Mouse (Mus musculus): ENCODE measurements at regions not wholly inside any gene's neighbourhood (a gene's known extent, or its start where the extent isn't known, plus 50 kb on each side); places are given as distances from the start of the nearest gene placed in this dataset.

GRCm38 (mm10) chr8:126745992-126746775 lies 152.4 kb upstream of the Irf2bp2 start:
- DNase-seq (ENCODE audit: low read depth, low spot score), result no peak

DNA sequence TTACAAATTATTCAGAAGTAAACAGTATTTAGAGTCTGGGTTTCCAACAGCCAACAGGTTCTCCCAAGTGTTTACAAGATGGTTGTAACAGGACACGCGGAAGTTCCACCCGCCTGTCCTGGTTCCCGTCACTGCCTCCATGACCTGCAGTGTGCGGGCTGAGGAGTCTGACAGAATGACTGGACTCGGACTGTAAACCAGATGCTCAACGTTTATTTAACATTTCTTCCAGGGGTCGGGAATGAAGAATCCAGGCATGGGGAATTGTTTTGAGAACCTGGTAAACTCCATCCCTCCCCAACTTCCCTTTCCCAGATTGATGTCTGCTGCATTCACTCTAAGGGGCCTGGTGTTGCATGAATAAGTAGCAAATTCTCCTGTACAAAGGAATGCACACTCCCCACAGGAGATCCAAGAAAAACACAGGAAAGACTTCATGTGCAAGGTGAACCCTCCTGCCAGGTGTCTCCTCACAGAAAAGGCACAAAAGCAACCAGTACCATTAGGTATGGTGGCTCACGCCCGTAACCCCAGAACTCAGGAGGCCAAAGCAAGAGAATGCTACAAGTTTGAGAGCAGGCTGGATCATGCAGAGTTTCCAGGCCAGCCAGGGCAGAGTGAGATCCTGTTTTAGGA lies 151.1 kb upstream of the Irf2bp2 start:
- no peak for DNase-seq (ENCODE audit: low read depth, low spot score)

- no peak for DNase-seq (ENCODE audit: low read depth, low spot score)
These were observed 149.5 kb upstream of the Irf2bp2 start for GRCm38 (mm10) chr8:126743296-126743695.

DNA sequence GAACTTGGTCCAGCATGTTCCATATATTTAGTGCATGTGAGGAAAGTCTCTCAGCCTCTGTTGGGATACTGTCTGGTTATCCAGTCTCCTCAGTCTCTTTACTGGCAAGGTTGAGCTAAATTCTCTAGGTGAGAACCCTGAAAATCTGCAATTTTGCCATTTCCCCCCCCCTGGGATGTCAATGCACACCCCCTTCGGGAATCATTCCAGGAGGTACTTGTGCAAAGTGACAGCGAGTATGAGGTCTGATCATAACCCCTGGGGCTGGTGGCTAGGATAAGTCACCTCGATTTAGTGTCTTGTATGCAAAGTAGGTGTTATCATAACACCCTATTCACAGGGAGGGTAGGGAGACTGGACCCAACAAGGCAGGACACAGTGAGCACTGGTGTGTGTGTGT lies 148.3 kb upstream of the Irf2bp2 start:
- DNase-seq (ENCODE audit: low read depth, low spot score), result no peak

- DNase-seq (ENCODE audit: low read depth, low spot score), result no peak
These were observed 147.2 kb upstream of the Irf2bp2 start for GRCm38 (mm10) chr8:126741031-126741430.

GRCm38 (mm10) chr8:126739768-126740167 lies 146.0 kb upstream of the Irf2bp2 start:
- DNase-seq (ENCODE audit: low read depth, low spot score), result no peak

- no peak for DNase-seq (ENCODE audit: low read depth, low spot score)
These were observed 143.2 kb upstream of the Irf2bp2 start for GRCm38 (mm10) chr8:126737032-126737431.

DNA sequence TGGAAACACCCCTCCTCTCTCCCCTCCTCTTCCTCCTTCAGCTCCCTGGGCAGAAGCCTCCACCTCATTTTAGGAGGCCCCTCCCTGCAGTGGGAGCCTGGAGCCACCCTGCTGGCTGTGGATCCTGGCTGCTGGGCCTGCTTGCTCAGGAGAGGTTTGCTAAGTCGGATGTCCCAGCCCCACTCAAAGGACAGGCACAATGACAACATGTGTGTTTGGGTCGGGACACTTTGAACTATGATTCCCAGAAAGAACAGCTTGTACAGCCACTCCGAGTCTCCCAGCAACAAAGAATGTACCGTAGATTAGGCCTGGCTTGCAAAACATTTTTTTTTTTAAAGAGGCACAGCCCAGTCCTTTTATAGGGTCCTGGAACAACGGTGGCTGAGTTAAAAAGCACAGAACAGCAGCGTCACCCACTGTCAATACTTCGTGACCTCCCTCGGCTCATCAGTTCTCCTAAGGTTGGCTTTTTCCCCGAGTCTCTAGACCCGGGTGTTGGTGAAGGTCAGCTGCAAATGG lies 142.7 kb upstream of the Irf2bp2 start:
- no peak for DNase-seq (ENCODE audit: low read depth, low spot score)

DNA sequence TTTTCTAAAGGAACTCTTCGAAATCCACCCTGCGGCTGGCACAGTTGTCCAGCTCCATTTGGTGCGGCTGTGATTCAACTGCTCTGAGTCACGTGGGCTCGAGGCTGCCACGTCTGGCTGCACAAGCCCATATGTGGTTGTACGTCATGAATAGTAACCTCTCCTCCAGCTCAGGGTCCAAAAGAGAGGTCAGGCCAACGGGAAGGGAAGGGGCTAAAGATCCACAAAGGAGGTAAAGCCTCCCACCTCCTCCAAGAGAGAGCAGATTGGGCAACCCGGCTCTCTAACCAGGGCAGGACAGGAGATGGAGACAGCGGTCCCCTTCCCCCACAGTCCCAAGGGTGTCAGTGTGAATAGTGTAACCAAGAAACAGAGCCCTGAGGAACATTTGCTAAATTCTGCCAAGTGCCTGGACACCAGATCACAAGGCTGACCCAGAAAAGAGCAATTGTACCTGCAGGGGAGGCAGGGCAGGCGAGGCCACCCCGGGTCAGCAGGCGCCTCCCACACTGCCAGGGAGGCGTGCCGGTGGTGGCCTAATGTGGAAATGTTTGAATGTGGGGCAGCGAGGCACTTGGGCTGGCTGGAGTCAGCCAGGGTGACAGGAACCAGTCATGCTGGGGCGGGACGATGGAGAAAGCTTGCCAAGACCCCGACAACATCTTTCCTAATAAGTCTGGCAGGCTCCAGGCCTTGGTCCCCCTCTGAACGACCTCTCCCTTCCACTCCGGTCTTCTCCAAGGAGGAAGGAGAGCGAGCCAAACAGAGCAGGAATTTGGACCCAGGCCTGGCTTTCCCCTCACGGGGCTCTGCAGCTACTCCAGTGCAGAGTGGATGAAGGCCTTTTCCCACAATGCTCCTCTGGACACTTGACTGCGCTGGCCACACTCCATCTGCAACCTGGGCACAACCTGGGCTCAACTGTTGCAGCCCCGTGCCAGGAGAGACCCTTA lies 142.0 kb upstream of the Irf2bp2 start:
- DNase-seq (ENCODE audit: low read depth, low spot score), result no peak

DNA sequence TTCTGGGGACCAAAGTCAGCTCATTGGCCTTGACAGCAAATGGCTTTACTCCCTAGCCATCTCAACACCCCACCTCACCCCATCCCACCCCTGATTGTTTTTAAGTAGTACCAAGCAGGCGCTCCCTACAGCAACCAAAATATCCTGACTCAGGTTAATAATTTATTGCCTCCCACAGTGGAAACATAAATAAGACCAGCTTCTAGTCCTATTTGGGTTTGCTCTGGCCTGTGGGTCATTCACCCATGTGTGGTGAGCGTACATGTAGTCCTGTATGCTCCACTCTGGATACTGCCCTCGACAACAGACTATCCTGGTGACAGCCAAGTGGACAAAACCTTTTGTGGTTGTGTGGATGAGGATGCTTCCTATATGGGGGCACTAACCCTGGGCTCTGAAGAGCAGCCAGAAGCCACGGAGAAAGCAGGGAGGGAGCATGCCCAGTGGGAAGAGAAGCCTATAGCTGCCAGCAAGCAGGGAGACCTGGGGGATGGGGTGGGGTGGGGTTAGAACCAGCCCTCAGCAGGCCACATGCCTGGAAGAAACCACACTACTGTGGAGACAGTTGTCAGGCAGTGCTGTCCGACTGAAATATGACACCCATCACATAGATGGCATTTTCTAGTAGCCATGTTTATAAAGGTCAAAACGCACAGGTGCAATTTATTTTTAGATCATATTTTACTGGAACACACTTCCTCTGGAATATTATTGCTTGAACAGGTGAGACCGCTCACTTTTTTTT lies 141.1 kb upstream of the Irf2bp2 start:
- no peak for DNase-seq (ENCODE audit: low read depth, low spot score)

GRCm38 (mm10) chr8:126733779-126734178 lies 140.0 kb upstream of the Irf2bp2 start:
- no peak for DNase-seq (ENCODE audit: low read depth, low spot score)

- no peak for DNase-seq (ENCODE audit: low read depth, low spot score)
These were observed 139.5 kb upstream of the Irf2bp2 start for GRCm38 (mm10) chr8:126733307-126733706.

DNA sequence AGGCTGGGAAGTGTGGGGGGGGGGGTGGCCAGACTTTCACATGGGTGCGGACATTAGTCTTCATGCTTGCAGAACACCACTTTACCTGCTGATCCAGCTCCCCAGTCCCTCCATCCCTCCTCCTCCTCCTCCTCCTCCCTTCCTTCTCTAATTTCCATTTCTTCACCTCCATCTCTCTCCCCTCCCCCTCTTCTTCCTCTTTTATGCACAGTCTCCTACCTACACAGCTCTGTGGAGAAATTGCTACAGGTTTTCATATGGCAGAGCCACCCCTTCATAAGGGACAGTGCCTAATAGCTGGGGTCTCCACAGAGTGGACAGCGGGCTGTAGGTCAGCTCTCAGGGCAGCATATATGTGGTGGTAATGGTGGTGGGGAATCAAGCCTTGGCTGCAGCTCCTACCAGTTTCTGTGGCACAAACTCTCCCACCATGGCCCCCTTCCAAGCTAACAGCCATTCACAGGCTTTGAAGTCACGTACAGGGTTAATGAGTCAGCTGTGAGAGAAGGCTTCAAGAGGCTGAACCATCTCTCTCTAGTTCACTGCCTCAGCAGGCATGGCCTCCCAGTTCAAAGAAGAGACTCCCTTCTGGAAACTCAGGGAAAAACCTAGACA lies 136.3 kb upstream of the Irf2bp2 start:
- DNase-seq (ENCODE audit: low read depth, low spot score), result no peak

DNA sequence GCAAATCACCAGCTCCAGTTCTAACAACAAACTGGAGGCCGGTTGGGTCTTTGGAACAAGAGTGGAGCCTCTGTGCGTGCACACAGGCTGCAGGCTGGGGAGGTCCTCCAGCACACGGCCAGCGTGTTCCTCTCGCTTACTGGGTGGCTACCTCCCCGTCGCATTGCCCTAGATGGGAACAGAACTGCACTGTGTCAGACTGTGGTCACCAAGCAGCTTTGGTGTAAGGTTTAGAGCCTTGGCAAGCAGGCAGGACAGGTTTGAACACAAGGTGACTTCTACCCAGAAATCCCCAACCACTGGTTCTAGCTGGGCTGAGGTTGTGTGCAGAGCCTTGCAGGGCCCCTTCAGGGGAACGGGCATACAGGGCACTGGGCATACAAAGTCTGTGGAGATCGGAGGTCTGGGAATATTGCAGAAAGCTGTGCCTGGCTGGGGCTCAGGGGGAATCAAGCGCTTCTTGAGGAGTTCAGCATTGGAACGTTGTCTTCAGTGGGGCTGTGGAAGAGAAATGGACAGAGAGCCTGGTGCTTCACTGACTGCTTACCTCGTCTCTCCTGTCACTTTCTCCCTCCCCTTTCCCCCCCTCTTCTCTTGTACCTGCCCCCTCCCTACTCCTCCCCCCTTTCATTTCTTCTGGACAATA lies 135.3 kb upstream of the Irf2bp2 start:
- no peak for DNase-seq (ENCODE audit: low read depth, low spot score)

- DNase-seq (ENCODE audit: low read depth, low spot score), result no peak
These were observed 134.3 kb upstream of the Irf2bp2 start for GRCm38 (mm10) chr8:126728135-126728534.

- no peak for DNase-seq (ENCODE audit: low read depth, low spot score)
These were observed 133.3 kb upstream of the Irf2bp2 start for GRCm38 (mm10) chr8:126727068-126727467.

DNA sequence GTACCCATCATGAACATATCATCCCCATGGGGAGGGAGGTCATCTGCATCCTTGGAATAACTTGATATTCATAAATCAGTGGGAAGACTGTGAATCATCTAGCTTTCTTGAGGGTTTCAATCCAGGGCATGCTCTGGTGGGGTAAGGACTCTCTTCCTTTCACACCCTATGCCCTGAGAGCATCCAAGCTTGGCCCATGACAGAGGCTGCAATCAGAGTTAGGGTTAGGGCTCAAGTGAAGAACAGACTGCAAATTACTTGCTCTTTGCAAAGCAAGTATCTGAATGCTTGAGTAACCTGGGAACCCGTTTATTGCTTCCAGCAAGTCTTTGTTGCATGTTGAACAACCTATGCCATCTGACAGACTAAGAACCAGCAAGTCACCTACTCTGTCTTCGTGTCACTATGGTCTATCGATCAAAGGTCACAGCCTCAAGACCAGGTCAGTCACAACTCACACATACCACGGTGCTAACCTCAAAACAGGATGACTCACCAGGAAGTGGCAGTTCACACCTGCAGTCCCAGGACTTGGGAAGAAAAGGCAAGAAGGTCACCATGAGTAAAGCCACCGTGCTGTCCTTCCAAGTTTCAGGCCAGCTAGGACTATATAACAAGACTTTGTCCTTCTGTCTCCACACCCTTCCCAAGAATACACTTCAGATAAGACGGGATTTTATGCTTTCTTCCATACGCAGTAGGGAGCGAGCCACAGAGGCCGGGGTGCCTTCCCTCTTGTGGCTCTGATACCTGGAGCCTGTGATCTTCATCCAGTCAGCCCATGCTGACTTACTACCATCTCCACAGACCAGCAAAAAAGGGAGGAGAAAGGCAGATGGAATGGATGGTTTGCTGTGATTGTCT lies 129.7 kb upstream of the Irf2bp2 start:
- DNase-seq (ENCODE audit: low read depth, low spot score), result no peak

GRCm38 (mm10) chr8:126721621-126722020 lies 127.8 kb upstream of the Irf2bp2 start:
- DNase-seq (ENCODE audit: low read depth, low spot score), result peak; percentile 80

- DNase-seq (ENCODE audit: low read depth, low spot score), result no peak
These were observed 126.8 kb upstream of the Irf2bp2 start for GRCm38 (mm10) chr8:126720473-126721145.
